In genomic region chr2:156529726-156530125, GRCm38 (mm10) we compare ENCODE assay signal across 9 mouse cellular contexts. TPM values are rescaled to one million over a fixed set of nuclear protein-coding genes. Genes with fewer than 3 reads are reported as not detected.
DNase-seq lines count a peak whose midpoint lies in the region; ATAC-seq and TF ChIP-seq lines count a peak whose summit lies in the region.
"Had no signal": no experiment of that assay in that cellular context is flagged by ENCODE, and none has a peak within 500 bp of the region (broad histone marks: within the 10 kb centered on the region; RNA-seq: fewer than 3 reads in every experiment).

No protein-coding gene starts in this region.

- TF ChIP-seq CTCF in testis, adult 2 months (IDR thresholded peaks at IDR 0.05; ENCODE audit: control insufficient read depth, insufficient read depth, insufficient replicate concordance, low read depth, low read length), result peak; percentile 46; the same call in 1 of the 2 replicates

- ATAC-seq in activated CD4-positive, CD25-positive, alpha-beta regulatory T cell, adult 4 months, result no peak

- H3K4me1 ChIP-seq in heart, embryonic 10.5 days, result 0 out of 2 replicates have a peak, but pooled peaks cover 3% of the 10 kb centered on the region
- H3K4me1 ChIP-seq in testis, adult 2 months (ENCODE audit: control insufficient read depth, insufficient read depth, low read length), result peaks cover 4% of the 10 kb centered on the region

- peak; percentile 16 to 53 for DNase-seq in heart, adult 18-20 months
- no peak for DNase-seq in heart, embryonic 10.5 days (ENCODE audit: low spot score)
- no peak for DNase-seq in testis, postnatal 10 days (ENCODE audit: low spot score)
- DNase-seq in embryo, embryonic 10.5 days (ENCODE audit: low spot score), result peak; percentile 82
- DNase-seq in mesoderm, embryonic 11.5 days (ENCODE audit: low read depth, low spot score), result peak; percentile 65
- DNase-seq in left cerebral cortex, postnatal 25 days (ENCODE audit: low spot score in 2 of 2), result no peak

- WGBS in heart, embryonic 10.5 days, result 53% methylated on average over 2 of the region's 2 CpGs

- peaks cover 16% of the 10 kb centered on the region; the same call in 1 of the 2 replicates for H3K27me3 ChIP-seq in heart, embryonic 10.5 days (ENCODE audit: insufficient read depth, poor library complexity, severe bottlenecking)
- H3K27me3 ChIP-seq in testis, adult 2 months (ENCODE audit: control insufficient read depth, insufficient read depth, low read length), result no peaks in the 10 kb centered on the region

- H3K4me3 ChIP-seq in heart, embryonic 10.5 days, result no peak overlapping the region
- no peak overlapping the region for H3K4me3 ChIP-seq in testis, adult 2 months (ENCODE audit: control insufficient read depth, low read depth, low read length)

- H3K27ac ChIP-seq in heart, embryonic 10.5 days, result no peak overlapping the region
- H3K27ac ChIP-seq in testis, adult 2 months (ENCODE audit: control insufficient read depth, insufficient read depth, low read depth, low read length), result no peak overlapping the region
- H3K27ac ChIP-seq: macrophage had no signal

- H3K9me3 ChIP-seq in heart, embryonic 10.5 days, result no peaks in the 10 kb centered on the region

- intact Hi-C loops in left cerebral cortex, postnatal 25 days (cut with DNase I), result loop anchor here (1.0 kb wide), 1 partner anchor 176 kb away; no protein-coding TSS in a partner anchor

- TF ChIP-seq POLR2A in testis, adult 2 months (IDR thresholded peaks at IDR 0.05; ENCODE audit: control insufficient read depth, low read depth, low read length), result no peak

- H3K36me3 ChIP-seq in heart, embryonic 10.5 days, result 0 out of 2 replicates have a peak, but pooled peaks cover 7% of the 10 kb centered on the region
- H3K36me3 ChIP-seq in testis, adult 2 months (ENCODE audit: control insufficient read depth, insufficient read depth, low read length), result no peaks in the 10 kb centered on the region

RNA-seq across cellular contexts. Expression of gene Aar2, which starts 17.7 kb away (rescaled TPM):
- 10 to 100 TPM; 23.3 to 24.1 TPM for total RNA-seq in heart, adult 18-20 months (2021)
- 28.0 and 31.8 TPM in 2 replicates for polyA plus RNA-seq in heart, embryonic 10.5 days (2016; fragmentation: Nextera tagmentation; extraction: Ambion mirVana)
- 13.8 and 16.2 TPM in 2 replicates for polyA plus RNA-seq in testis, adult 2 months (2012; rRNA removed)
- total RNA-seq in left cerebral cortex, postnatal 25 days (2021), result 10 to 100 TPM; 33.7 to 40.0 TPM
- polyA plus RNA-seq in activated CD4-positive, CD25-positive, alpha-beta regulatory T cell, adult 4 months (2017; shearing (Covaris generic)), result 10 to 100 TPM; 27.3 to 32.8 TPM

Comparison
In these comparisons a context has a peak if more than half of its experiments do, and no peak if none do; other contexts are left out.
1. DNase-seq: peak in heart, adult 18-20 months (2 of 2), embryo, embryonic 10.5 days (single experiment) and mesoderm, embryonic 11.5 days (single experiment); none in heart, embryonic 10.5 days (single experiment), testis, postnatal 10 days (single experiment) and left cerebral cortex, postnatal 25 days (0 of 2).